Mouse (Mus musculus) heart, postnatal 25 days (tissue): ENCODE measurements at regions not wholly inside any gene's neighbourhood (a gene's known extent, or its start where the extent isn't known, plus 50 kb on each side); places are given as distances from the start of the nearest gene placed in this dataset.
A peak's percentile ranks its signal among the peaks of the same experiment; 100 is the strongest.

Source experiments
- DNase-seq: peaks from one replicate; pipeline ENCODE4 v3.0.0; 2022; ENCODE audit warnings: low spot score
- intact Hi-C: fragments of 180-260 bp; cut with DNase I; formaldehyde crosslinking; loops from one replicate; pipeline ENCODE4 v1.15.1; 2025

- intact Hi-C loops, result no loop called here
- no peak for DNase-seq
Measured at GRCm38 (mm10) chr16:76754871-76755270, 258.6 kb upstream of the Usp25 start.

- intact Hi-C loops, result no loop called here
- DNase-seq, result no peak
Measured at GRCm38 (mm10) chr16:76746385-76746784, 267.1 kb upstream of the Usp25 start.

DNA sequence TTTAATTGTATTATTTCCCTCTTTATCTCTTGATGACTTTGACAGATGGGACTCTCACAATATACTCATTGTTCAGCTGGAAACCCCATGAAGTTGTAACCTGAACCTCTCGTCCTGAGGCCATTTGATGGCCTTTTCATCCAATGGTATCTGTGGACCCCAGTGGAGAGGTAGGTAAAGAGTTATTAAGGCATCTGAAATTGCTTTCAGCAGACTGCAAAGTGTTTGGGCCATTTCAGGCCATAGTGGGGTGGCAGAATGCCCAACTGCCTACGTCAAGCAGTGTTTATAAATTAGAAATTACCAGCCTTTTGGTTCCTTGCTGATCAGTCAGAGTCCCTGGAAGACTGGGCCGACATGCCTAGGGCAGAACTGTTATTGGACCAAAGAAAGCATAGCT, 272.4 kb upstream of the Usp25 start:
- intact Hi-C loops, result no loop called here
- no peak for DNase-seq

- DNase-seq, result no peak
- intact Hi-C loops, result no loop called here
Measured at GRCm38 (mm10) chr16:76725991-76726390, 287.5 kb upstream of the Usp25 start.

- intact Hi-C loops, result no loop called here
Measured at GRCm38 (mm10) chr16:76725271-76725670, 288.2 kb upstream of the Usp25 start.

DNA sequence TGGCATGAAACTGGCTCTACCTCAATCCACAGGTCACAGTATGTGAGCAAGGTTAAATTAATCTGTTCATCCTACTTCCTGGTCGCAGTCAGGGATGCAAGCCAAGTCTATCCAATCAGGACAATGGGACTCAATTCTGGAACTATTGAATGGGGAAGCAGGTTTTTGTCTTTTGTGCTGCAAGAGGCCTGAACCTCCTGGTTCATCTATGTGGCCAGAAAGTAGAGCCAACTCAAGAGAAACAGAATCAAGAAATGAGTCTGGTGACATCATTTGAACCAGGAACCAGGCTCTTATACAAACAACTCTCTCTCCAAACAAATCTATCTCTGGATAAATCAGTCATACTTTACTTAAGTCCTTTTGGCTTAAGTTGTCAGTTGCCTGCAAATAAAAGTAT, 294.7 kb upstream of the Usp25 start:
- intact Hi-C loops, result no loop called here
- DNase-seq, result no peak

More at GRCm38 (mm10) chr16:76725271-76725670, 288.2 kb upstream of the Usp25 start:
- no peak for DNase-seq

- intact Hi-C loops, result no loop called here
Measured at GRCm38 (mm10) chr16:76718147-76718546, 295.4 kb upstream of the Usp25 start.

DNA sequence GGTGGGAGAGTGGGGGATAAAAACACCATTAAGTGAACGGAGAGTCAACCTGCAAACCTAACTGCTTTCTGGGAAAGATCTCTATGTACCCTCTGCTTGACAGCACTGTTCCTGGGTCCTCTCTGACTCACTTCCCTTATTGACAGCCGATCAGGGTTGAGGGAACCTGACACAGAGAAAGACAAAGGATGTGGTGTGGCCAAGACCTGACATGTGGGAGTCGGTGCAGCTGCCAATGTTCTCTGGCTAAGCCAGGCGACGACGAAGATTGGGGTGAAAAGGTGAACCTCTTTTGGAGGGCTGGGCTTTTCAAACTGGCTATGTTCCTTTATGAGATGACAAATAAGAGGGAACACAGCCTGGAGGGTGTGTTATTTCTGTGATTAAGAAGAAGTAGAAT, 318.6 kb upstream of the Usp25 start:
- peak; percentile 26 for DNase-seq
- intact Hi-C loops, result no loop called here

More at GRCm38 (mm10) chr16:76718147-76718546, 295.4 kb upstream of the Usp25 start:
- no peak for DNase-seq

DNA sequence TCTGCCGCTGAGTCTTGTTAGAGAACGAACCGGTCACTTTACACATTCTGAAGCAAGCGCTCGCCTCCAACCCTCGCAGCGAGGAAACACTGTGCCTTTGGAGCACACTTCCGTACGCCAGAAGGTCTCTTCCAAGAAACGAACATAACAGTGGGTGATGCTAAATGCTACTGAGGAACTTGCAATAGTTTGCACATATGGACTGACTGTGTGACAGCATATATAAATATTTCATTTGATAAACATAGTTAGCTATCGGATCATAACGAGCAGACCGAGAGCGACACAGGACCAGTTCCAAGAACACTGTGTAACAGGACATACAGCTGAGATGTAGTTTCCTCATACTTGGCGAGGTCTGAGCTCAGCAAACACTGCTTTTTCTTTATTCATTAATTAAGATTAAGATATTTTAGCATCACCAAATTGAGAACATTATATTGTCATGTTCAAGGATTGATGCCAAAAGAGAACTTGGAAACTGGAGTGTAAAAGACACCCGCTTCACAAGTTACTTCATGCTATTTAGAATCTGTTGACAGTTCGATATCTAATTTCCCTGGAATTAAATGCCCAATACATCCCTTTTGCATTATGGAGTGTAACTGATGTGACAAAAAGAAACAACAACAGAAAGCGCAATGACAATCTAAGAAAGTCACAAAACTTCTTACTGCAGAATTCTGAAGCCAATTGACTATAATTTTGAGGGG, 314.3 kb upstream of the Nrip1 start:
- DNase-seq, result no peak
- intact Hi-C loops, result no loop called here

DNA sequence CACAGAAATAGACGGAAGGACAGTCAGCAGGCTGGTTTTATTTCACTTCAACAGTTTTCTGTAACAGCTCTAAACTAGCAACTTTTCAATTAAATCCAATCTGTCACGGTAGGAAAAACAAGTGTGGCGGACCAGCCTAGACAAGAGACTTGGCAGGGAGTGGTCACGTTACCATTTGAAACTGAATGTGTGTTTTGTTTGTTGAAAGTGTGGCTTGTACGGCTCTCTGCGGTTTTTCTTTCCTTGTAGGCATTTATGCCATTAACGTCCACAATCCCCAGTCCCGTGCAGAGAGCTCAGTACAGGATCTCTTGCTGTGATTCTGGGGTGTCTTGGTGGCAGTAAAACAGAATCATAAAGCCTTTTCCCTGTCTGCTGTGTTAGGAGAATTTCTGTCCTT, 311.9 kb upstream of the Nrip1 start:
- DNase-seq, result no peak
- intact Hi-C loops, result no loop called here

- intact Hi-C loops, result no loop called here
- DNase-seq, result no peak
Measured at GRCm38 (mm10) chr16:76680061-76680911, 306.7 kb upstream of the Nrip1 start.

- no peak for DNase-seq
- intact Hi-C loops, result no loop called here
Measured at GRCm38 (mm10) chr16:76678885-76679284, 305.3 kb upstream of the Nrip1 start.

DNA sequence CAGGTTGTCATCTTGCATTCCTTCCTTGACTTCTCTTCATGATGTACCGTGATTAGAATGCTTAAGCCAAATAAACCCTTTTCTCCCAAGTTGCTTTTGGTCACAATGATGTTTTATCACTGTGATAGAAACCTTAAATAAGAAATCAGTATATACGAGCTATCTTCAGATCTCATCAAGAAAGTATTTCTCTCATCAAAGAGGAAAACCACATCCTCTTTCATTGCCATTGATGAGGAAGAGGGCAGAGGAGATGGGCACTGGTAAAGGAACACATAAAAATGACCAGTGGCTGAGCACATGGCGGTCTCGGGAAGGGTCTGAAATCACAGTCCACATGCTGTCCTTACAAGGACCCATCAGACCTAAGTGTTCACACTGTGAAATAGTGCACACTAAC, 296.2 kb upstream of the Nrip1 start:
- no peak for DNase-seq
- intact Hi-C loops, result no loop called here

- intact Hi-C loops, result no loop called here
- no peak for DNase-seq
Measured at GRCm38 (mm10) chr16:76667046-76667445, 293.4 kb upstream of the Nrip1 start.

- DNase-seq, result no peak
- intact Hi-C loops, result no loop called here
Measured at GRCm38 (mm10) chr16:76655106-76655505, 281.5 kb upstream of the Nrip1 start.

DNA sequence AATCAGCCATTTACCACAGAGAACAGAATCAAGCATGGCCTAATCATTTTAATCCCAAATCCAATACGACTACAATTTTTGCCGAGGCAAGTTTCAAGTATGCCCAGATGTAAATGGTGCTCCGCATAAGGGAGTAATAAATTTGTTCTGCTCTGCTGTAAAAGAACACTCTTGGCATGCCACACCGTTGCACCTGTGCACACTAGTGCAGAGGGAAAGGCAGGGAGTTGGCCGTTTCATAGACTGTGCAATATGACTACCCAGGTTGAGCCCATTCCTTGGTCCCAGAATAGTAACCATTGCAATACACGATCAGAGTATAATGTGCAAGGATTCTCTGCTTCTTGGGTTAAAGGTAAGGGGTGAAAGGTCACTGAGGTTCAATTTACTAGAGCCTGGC, 270.7 kb upstream of the Nrip1 start:
- no peak for DNase-seq
- intact Hi-C loops, result no loop called here

GRCm38 (mm10) chr16:76643801-76644200, 270.2 kb upstream of the Nrip1 start:
- DNase-seq, result no peak
- intact Hi-C loops, result no loop called here

- DNase-seq, result no peak
- intact Hi-C loops, result no loop called here
Measured at GRCm38 (mm10) chr16:76635169-76635568, 261.5 kb upstream of the Nrip1 start.

DNA sequence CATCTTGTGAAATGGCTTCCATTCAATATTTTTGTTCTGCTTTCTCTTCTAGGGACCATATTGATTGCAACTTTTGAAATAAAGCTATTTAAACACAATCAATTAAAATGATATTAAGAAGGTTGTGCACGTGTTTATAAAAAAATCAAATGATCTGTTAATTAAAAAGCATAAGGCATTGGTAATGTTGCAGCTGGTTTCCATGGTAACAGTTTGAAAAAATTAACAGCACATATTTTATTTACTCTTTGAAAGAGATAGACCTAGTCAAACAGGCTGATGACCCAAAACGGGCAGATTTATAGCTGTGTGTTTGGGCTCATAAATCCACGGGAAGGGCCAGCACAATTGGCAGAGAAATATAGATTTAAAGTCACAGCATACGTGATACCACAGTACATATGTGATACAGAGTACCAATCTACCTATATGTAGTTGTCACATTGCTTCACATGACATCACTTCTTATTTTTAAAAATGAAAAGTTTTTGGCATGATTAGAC, 260.6 kb upstream of the Nrip1 start:
- intact Hi-C loops, result no loop called here
- no peak for DNase-seq

DNA sequence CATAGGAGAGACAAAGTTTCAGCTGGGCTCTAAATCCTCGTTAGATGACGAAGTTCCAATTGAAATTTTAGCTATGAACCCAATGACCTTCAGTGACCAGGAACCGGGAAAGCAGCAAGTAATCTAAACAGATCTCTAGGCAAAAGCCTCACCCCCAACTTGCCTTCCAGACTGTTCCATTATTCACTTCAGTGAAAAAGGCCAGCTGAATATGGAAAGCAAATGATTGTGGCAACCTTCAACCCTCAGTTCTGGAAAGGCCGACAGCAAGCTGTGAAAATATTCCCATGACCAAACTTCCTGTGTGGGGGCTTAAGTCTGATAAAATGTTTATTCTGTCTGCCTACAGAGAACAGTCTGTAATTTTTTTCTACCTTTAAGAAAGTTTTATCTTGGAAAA, 252.5 kb upstream of the Nrip1 start:
- intact Hi-C loops, result no loop called here
- no peak for DNase-seq

DNA sequence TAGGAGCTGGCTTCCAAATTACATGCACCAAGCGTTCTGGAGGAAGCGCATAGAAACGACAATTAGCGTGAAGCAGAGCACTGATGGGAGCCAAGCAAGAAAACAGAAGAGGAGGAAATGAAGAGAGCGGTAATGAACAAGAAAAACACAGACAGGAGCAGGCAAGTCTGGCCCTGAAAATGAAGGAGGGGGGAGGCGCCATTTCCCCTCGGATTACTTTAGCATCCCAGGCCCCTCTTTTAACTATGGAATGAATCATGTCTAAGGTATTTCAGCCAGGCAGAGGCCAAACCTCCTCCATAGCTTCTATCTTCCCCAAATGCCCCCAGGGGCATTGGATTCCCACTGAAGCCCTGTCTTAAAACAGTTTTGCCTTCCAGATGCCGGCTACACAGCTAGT, 248.1 kb upstream of the Nrip1 start:
- intact Hi-C loops, result no loop called here
- DNase-seq, result no peak
